Mouse (Mus musculus) kidney, postnatal 4 days (tissue): Measurements from ENCODE around the gene Mthfd1.

ENCODE experiments used
- DNase-seq, 2 experiments: peaks; one replicate each; pipeline ENCODE4 v3.0.0; 2021; ENCODE audit warnings: mixed read lengths in 2 of 2

The Mthfd1 gene

GRCm38 (mm10) chr12:76361405-76362302 lies 106.6 kb downstream of the Mthfd1 start:
- no peak for DNase-seq

GRCm38 (mm10) chr12:76362303-76362676 lies 107.2 kb downstream of the Mthfd1 start:
- no peak for DNase-seq

- DNase-seq = no peak
Observed at GRCm38 (mm10) chr12:76366276-76366675, 111.2 kb downstream of the Mthfd1 start.

DNA sequence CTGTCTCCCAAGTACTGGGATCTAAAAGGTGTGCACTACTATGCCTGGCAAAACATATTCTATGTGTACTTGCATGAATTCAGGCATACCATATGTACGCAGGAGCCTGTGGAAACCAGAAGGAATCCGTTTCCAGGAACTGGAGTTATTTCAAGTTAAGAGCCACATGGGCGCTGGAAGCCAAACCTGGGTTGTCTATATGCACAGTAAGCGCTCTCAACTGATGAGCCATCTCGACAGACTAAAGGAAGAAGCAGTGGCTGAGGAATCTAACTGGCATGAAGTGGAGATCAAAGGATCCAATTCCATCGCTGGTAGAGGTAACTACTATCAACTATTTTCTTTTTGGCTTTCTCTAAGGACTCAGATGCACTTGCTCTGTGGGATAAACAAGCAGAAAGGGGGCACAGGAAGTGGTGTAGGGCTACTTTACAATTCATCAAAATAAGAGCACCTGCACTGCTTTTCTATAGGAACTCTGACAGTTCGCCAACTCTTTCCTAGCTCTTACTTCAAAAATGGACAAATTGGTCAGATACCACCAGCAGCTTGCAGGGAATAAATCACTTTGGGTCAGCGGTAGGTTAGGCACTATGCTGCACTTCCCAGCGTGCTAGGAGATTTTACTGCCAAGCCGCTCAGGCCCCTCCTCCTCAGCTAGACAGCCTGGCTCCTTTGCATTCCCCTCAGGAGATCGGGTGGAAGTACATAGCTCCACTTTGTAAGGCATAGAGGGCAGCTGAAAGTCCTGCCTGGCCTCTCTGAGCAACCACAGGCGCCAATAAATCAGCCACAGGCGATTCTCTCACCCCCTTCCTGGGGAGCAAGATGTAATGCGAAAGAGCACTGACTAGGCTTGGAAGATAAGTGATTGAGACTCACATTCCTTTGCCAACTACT lies 112.2 kb downstream of the Mthfd1 start:
- peak; percentile 42 to 56 for DNase-seq

DNA sequence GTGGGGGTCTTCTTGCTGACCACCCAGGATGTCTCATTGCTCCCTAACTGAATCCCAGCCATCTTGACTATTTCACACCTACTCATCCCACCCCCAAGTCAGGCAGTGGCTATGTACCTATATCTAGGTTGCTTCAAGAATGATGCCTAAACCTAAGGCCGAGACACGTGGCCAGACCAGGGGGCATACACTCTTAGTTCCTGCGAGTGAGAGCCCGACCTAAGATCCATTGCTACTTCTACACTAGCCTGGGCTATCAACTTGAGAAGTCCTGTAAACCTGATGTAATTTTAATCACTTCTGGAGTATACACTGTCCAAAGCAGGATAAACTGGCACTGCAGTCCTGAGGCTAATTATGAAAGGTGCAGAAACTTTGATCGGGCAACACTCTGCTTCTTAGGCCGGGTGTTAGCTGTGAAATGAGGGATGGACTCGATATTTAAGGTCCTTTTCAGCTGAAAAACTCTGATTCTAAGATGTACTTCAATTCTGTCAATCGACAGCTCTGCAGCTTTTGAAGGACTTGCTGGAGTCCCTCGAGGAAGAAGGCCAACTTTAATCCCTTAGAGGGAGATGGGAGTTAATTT lies 113.2 kb downstream of the Mthfd1 start:
- DNase-seq = no peak

DNA sequence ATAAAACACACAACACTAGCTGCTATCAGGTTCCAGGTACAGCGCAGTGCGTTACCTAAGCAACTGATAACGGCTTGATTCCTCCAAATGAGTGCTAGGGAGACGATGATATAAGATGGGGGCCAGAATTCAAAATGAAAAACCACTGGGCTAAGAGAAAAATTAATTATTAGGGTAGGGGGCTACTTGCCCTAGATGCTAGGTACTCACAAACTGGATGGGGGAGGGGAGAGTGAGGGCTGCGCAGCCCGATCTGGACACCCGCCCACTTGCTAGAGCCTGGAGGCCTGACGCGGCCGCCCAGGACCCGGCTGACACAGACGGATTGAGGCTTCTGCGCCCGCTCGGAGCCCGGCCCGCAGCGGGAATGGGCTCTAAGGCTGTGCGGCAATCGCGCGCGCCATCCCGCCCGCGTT lies 113.7 kb downstream of the Mthfd1 start:
- peak; percentile 65 to 77 for DNase-seq
